Mouse (Mus musculus): Measurements from ENCODE around the gene Xpr1.

GRCm38 (mm10) chr1:155423801-155424200, 6.6 kb upstream of the Xpr1 start:
- TF ChIP-seq POLR2A (IDR thresholded peaks at IDR 0.05; ENCODE audit: insufficient read length, low read depth) (no peak), SRF (IDR thresholded peaks at IDR 0.05; ENCODE audit: control insufficient read depth, insufficient read length, low read depth) (no peak), POLR2AphosphoS2 (IDR thresholded peaks at IDR 0.05; ENCODE audit: insufficient read length, low read depth) (no peak)

Data from myocyte (in vitro differentiated cells).